Mouse (Mus musculus): ENCODE data around the gene Gpat3.

GRCm38 (mm10) chr5:100871987-100872386 is 26.5 kb downstream of the Gpat3 start:
- no peak for TF ChIP-seq CTCF (IDR thresholded peaks at IDR 0.05; ENCODE audit: borderline replicate concordance, extremely low read depth, insufficient read depth, insufficient read length)
- TF ChIP-seq POLR2A (IDR thresholded peaks at IDR 0.05; ENCODE audit: borderline replicate concordance, extremely low read depth, insufficient read depth, insufficient read length, poor library complexity, severe bottlenecking) = no peak

All from brain, embryonic 14.5 days (tissue).